Mouse (Mus musculus) kidney, adult 11 months (tissue): ENCODE measurements around the gene Fxyd6.

ENCODE experiments used
- DNase-seq: peaks from one replicate; pipeline ENCODE4 v3.0.0; 2022

Fxyd6 gene

DNA sequence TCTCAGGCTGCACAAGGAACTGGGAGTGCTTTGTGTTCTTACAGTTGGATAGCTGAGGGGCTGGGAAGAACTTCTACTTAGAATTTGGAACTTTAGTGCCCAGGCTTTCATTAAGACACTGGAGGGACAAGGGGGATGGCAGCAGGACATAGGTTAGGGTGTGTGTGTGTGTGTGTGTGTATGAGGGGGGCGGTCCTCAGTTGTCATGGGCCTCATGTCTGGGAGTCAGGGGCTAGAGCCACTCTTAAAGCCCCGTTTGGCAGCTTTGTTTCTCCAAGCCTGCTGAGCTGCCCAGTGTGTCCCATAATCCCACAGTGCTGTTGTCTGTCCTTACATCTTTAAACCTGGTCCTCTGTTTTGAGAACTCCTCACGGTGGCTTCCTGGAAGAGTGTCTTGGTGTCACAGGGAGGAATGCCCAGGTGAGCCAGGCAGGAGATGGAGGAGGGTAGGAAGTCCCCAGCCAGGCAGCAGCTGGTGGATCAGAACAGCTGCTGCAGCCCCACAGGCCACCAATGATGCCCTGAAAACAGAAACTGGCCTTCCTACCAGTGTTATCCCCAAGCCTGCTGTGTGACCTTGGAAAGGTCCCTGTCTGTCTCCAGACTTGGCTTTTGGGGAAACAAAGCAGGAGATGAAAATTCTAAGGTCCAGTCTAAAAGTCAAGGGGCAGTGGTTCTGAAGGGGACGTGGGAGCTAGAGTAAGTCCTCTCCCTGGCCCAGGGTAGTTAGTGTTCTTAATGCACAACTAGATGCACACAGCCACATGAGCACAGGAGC, 42.9 kb downstream of the Fxyd6 start:
- DNase-seq, result no peak

DNA sequence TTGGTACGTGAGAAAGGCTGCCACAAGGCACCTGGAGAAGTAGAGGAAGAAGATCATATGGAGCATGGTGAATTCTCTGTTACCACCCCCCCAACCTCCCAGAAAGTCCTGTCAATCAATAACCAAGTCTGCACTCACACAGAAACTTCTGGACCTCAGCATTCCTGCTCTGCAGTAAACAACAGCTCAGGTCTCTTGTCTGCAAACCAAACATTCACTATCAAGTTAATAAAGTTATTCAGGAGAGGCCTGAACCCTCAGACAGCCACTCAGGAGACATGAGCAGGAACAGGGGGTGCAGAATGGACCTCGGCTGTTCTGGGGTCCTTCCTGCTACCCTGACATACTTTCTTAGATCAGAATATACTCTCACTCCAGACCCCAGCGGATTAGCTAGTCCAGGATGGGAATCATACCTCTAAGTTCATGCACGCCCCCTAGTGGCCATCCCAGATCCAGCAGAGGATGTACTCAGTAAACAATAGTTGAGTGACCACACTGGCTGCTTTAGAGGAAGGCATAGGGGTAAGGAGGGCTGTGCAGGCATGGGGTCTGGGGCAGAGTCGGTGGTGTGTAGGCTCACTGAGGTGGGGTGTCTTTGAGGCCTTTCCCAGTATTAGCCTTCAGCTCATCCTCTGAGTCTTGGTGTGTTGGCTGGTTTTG, 43.6 kb downstream of the Fxyd6 start:
- DNase-seq, result peak; percentile 89

DNA sequence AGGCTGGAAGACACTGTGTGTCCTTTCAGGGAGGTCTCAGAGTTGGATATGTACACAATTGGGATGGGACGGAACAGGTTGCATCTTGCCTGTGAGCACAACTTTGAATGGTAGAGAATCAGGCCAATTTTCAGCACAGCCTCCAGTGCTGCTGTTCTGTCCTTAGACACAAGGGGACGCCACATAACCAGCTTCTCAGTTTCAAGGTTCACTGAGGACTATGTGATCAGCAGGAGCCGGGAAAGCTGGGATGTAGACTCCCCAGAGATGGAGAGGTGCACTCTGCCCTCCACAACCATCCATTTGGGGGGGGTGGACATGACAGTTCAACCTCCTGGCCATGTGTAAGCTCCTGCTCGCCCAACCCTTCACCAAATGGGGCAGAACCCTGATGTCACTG, 45.9 kb downstream of the Fxyd6 start:
- peak; percentile 36 for DNase-seq

DNA sequence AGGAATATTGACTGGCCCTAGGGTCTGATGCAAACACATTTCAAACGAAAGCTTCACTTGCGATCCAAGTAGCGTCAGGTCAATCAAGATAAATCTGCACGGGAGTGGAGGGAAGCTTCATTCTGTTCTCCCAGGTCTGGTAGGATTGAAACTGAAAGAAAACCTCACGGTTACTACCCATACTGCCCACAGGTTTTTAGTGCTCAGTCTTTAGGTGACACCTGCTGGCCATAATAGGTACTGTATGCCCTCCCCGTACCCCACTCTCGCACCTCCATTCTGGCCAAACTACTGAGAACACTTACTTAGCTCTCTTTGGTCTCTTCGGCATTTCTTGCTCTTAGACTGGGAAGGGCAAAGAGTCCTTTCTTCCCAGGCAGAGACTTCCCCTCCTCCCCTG, 47.3 kb downstream of the Fxyd6 start:
- DNase-seq, result peak; percentile 48

DNA sequence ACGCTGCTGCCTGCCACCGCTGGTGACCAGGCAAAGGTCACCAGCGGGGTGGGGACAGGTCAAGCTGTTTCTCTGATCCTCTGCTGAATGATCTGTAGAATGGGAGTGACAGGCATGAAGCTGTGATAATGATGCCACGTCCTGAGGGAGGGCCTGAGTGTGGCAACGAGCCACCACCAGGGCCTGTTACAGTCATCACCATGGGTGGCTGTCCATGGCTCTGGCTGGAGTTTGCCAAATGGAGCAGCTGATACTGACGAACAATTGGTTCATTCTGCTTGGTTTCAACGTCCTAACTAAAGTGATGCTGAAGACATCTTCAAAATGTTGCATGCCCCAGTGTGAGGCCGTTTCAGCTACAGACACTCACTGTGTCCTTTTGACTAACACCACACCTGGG, 48.3 kb downstream of the Fxyd6 start:
- DNase-seq, result no peak

DNA sequence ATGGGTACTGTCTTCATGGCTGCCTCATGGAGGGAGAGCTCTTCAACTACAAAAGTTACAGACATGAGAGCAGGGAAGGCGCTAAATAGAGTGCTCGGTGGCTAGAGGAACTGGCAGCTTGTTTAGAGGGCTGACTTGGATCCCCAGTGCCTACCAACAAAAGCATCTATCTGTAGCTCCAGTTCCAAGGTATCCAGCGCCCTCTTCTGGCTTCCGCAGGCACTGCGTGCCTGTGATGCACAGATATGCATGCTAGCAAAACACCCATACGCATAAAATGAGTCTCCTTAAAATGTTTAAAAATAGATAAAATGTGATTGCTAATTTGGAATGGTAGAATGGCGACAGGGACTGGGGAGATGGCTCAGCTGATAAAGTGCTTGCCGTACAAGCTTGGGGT, 51.2 kb downstream of the Fxyd6 start:
- DNase-seq, result no peak

DNA sequence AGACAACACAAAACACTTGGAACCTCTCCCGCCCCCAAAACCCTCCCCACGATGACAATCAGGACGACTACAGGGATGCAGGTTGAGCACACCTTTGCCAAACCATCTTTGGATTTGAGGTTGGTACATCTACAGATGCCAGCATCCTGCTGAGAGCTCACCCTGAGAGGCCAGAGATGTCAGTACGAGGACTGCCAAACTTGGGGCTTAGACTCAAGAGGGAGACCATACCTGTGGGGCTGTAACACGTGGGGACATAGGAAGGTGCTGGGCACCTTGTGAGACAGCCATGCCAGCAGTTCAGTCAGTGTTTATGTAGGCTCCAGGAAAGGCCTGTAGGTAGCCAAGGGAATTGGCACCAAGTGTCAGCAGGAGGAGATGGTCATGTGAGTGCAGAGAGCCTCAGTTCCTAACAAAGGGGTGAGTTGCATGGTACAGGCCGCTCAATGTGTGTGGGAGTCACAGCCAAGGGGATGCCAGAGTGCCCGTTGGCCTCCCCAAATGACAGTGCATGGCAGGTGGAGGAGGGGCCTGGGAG, 52.8 kb downstream of the Fxyd6 start:
- no peak for DNase-seq

DNA sequence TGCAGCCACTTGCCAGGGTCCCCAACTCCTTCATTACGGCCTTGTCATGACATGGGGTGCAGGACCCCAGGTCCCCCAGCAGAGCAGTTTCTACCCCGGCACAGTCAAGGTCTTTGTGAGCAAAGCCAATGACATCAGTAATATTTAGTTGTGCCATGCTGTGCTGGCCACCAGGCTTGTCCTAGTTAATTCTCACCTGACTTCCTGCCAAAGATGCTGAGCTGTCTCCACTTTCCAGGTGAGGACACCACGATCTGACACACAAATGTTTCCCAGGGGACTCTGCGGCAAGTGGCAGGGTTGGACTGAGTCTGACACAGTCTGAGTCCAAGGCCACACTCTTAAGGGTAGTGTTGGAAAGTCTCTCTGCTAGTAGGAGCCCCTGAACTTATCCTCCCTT, 56.5 kb downstream of the Fxyd6 start, which contains the start of gene Dscaml1:
TSS of gene Dscaml1 (plus strand) at position 173 of the 400 bp plus-strand sequence.
- DNase-seq, result no peak

DNA sequence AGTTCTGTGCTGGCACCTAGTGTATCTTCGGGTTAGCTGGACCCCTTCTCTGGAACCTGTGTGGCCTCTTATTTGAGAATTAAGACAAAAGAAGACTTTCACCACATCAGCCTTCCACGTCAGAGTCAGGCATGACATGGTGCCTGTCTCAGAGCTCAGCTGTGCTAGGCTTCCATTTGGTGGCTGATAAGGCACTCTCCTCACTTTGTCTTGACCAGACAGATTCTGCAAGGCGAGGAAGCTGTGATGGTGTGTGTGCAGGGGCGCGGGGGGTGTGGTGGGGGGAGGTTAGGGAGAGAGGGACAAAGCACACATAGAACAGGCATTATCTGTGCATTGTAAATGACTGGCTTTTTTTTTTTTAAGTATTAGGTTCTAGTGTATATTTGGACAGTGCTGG, 59.4 kb downstream of the Fxyd6 start:
- DNase-seq, result no peak

DNA sequence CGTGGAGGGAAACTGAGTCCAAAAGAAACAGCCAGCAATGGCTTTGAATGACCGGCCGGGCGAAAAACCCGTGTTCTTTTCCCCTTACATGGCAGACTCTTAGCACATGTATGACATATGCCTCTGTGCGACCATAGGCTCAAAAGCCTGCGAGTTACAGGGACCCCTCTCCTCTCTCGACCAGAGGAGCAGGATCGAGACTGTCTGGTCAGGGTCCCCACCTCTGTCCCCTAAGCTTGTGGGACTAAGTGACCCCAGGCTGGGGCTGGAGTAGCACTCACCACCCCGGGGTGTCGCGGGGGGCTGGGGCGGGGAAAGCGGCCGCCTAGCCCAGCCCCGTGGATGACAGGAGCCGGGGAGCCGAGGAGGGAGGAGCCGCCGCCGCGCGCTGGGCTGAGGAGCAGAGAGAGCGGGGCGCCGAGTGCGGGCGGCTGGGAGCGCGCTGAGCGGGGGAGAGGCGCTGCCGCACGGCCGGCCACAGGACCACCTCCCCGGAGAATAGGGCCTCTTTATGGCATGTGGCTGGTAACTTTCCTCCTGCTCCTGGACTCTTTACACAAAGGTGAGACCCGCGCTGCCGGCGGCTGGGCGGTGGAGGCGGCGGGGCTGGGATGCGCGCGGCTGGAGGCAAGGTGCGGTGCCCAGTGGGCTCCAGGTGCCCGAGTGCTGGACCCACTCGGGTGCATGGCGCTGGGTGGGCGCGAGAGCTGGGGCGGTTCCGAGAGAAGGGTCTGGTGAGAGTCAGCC, 60.1 kb downstream of the Fxyd6 start:
- DNase-seq, result no peak

DNA sequence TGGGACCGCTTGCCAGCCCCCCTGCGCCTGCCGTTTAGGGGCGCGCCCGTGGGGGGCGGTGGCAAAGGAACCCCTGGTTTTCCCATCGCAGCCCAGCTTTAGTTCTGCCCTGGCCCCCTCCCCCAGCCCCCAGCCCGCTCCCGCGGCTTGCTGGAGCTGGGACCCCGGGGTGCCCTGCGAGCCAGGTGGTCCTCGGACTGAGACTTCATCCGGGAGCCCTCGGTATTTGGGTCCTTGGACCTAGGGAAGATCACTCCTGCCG, 60.6 kb downstream of the Fxyd6 start:
- no peak for DNase-seq

DNA sequence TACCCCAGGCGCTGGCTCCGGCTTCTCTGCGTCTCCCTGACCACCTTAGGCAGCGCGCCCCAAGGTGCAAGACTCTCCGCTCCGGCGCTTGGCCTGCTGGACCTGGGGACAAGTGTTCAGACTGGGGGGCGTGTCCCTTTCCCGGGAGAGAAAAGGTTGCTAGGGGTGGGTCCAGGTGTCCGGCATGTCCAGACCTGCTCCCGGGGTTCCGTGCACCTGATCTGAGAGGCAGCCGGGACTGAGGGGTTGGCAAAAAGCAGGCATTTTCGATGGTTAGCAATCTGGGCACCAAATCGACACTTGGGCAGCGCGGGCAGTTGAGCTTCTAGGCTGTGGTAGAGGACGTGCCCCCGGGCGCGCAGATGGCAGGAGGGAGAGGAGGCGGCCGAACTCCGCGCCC, 61.2 kb downstream of the Fxyd6 start:
- no peak for DNase-seq

DNA sequence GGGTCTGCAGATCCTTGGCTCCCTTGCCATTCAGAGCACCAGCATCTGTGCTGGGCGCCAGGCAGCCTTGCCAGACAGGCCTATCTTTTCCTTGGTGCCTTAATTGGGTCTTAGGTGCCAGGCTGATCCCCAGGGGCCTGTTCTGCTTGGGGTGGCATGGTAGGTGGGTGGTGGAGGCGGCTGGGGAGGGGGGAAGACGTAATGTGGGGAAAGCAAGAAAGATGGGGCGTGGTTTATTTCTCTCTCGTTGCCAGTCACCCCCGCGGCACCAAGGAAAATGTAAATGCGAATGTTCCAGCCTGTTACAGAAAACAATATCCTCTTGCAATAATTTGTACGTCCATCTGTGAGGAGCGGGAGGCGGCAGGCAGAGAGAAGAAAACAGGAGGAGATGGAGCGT, 62.7 kb downstream of the Fxyd6 start:
- no peak for DNase-seq

DNA sequence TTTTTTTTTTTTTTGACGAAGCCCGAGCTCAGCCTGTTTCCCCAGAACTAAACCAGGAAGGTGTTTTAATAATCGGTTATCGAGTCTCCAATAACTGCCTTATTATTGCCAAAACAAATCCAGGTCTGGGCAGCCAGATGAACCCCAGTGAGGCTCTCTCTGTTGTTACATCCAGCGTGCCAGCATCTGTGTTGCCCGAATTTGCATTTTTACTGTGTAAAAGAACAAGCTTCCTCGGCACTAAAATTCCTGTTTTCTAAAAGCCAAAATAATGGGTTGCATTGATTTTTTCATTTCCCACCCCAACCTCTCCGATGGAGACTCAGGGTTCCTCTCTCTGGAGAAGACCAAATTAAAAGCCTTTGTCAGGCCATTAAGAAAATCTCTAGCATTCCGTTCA, 63.1 kb downstream of the Fxyd6 start:
- DNase-seq, result no peak

DNA sequence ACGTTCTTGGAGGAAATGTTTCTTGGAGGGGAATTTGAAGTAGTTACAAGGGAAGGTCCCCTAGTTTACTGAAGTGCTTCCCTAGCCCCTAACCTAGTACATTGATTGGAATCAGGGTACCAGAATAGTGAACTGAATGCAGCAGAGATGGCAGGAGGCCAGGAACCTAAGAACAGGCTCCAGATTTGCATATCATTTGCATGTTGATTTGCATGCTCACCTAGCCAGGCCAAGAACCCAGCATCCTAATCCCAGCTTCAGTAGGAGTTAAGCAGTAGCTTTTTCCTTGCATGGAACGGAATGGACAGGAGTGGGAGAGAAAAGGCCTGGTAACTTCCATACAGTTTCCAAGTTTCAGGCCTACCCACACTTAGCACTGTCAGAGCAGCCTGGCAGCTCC, 64.2 kb downstream of the Fxyd6 start:
- no peak for DNase-seq

DNA sequence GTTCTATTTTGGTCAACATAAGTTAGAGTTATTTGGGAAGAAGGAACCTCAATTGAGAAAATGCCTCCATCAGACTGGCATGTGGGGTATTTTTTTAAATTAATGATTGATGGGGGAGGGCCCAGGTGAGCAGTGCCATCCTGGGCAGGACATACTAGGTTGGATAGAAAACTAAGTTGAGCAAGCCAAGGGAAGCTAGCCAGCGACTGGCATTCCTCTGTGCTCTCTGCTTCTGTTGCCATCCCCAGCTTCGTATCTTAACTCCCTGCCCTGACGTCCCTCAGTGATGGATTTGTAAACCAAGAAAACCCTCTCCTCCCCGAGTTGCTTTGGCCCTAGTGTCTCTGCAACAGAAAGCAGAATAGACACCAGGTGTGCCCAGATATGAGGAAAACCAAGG, 69.0 kb downstream of the Fxyd6 start:
- no peak for DNase-seq

DNA sequence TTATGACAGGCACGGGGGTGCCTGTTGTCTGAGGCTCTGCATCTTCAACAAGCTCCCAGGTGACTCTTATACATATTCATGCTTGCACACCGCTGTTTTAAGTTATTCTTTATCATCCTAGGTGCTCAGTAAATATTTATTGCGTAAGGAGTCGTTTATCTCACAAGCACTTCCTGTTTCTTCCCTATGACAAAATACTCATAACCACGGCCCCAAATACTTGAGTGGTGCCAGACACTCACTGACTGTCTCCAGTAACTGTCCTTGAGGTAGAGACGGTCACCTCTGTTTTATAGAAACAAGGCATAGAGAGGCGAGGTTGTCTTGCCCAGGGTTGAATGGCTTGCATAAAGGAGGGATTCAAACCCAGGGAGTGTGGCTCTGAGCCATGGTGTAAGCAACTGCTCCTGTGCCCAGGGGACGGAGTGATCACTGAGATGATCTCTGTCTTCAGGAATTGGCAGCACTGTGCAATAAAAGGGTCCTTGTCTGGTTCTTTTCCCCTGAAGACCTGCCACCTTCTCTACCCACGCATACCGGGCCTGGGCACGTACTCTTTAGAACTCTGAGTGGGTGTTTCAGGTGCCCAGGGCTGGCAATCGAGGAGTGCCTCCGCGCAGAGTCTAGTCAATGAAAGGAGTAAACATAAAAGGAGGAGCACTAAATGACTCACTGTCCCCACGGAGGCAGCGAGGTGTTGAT, 70.2 kb downstream of the Fxyd6 start:
- DNase-seq, result no peak

DNA sequence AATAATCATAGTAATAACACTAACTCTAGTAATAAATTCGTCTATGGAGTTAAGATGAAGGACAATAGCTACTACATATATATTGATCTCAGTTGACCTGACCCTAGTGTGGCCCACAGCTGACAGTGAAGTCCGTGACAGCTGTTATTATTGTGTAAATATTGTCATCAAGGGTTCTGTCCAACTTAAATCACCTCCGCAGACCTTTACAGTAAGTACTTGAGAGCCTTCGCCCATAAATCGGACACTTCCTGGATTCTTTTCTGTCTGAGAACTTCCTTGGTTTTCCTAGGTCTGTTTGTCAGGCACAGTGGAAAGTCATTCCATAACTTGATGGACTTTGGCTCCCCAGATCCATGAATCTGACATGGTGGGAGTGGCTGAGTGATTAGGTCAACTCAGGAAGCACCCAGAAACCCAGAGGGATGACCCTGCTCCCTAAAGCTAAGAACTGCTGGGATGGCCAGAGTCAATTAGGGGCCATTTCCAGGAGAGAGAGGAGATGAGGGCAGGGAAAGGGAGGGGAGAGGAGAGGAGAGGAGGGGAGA, 74.3 kb downstream of the Fxyd6 start:
- DNase-seq, result no peak
